Mouse (Mus musculus) kidney, adult 2 months (tissue): ENCODE measurements around the gene Xpo4.

Experiments used
- CTCF ChIP-seq: fragments of 200-500 bp; conservative IDR thresholded peaks from 2 replicates; pipeline ENCODE4 v1.5.1; 2011; ENCODE audit warnings: low read depth, mild to moderate bottlenecking, control low read depth, low read length, moderate library complexity, mixed read lengths; ENCODE audit not compliant: insufficient read depth, insufficient read length
- POLR2A ChIP-seq: fragments of 200-500 bp; IDR thresholded peaks from one replicate; pipeline ENCODE4 v1.6.1; 2011; ENCODE audit warnings: low read depth, low read length, control low read depth

- TF ChIP-seq POLR2A (no peak), CTCF (no peak; the same call in 1 of the 2 replicates)
Measured at GRCm38 (mm10) chr14:57664822-57665627, at the start of gene Xpo4.
